Comparison of ENCODE assay signal across 8 mouse cellular contexts in genomic region chr17:74846031-74846891, GRCm38 (mm10).
A peak's percentile ranks its signal among the peaks of the same experiment; 100 is the strongest.
DNase-seq lines count a peak whose midpoint lies in the region; ATAC-seq and TF ChIP-seq lines count a peak whose summit lies in the region.

No protein-coding gene starts in this region.

- peak; percentile 31 for DNase-seq in gastrocnemius, adult 2 months
- no peak for DNase-seq in gastrocnemius, postnatal 36 days
- peak; percentile 76 for DNase-seq in fat pad, adult 2 months (ENCODE audit: extremely low read depth, low read depth, low spot score)
- DNase-seq in kidney, adult 18-20 months = peak; percentile 17
- no peak for DNase-seq in left cerebral cortex, adult 18-20 months (ENCODE audit: low spot score in 2 of 2)
- no peak for DNase-seq in left cerebral cortex, postnatal 10 days (ENCODE audit: extremely low spot score in 1 of 2, low spot score in 2 of 2)
- no peak for DNase-seq in frontal cortex, postnatal 10 days (ENCODE audit: low spot score in 2 of 2)

- no peaks in the 10 kb centered on the region for H3K36me3 ChIP-seq in lung, embryonic 15.5 days

- H3K4me3 ChIP-seq in gastrocnemius, adult 2 months = no peak overlapping the region
- H3K4me3 ChIP-seq in lung, embryonic 15.5 days = no peak overlapping the region

- H3K27ac ChIP-seq in gastrocnemius, adult 2 months = no peak overlapping the region
- H3K27ac ChIP-seq in lung, embryonic 15.5 days = peak overlapping the region; percentile 75

- peaks cover 17% of the 10 kb centered on the region for H3K4me1 ChIP-seq in lung, embryonic 15.5 days

- WGBS in lung, embryonic 15.5 days = 24% methylated on average over 10 of the region's 10 CpGs

- ATAC-seq in lung, embryonic 15.5 days (ENCODE audit: borderline replicate concordance, extremely low read depth, low FRiP score, low TSS enrichment) = peak; percentile 81; the same call in 1 of the 2 replicates

- H3K27me3 ChIP-seq in lung, embryonic 15.5 days = no peaks in the 10 kb centered on the region

- intact Hi-C loops in gastrocnemius, adult 2 months (cut with DNase I) = no loop called here
- intact Hi-C loops in gastrocnemius, postnatal 36 days (cut with DNase I) = no loop called here
- intact Hi-C loops in left cerebral cortex, postnatal 10 days (cut with DNase I) = no loop called here

- no peak overlapping the region for H3K4me2 ChIP-seq in lung, embryonic 15.5 days

- no peak overlapping the region for H3K9ac ChIP-seq in lung, embryonic 15.5 days

- H3K9me3 ChIP-seq in lung, embryonic 15.5 days = no peaks in the 10 kb centered on the region

- TF ChIP-seq CTCF in gastrocnemius, adult 2 months (IDR thresholded peaks at IDR 0.05) = no peak

Comparison
In these comparisons a context has a peak if more than half of its experiments do, and no peak if none do; other contexts are left out.
1. DNase-seq: peak in gastrocnemius, adult 2 months (single experiment), fat pad, adult 2 months (single experiment) and kidney, adult 18-20 months (single experiment); none in gastrocnemius, postnatal 36 days (0 of 2), left cerebral cortex, adult 18-20 months (0 of 2), left cerebral cortex, postnatal 10 days (0 of 2) and frontal cortex, postnatal 10 days (0 of 2).